Mouse (Mus musculus): ENCODE data around the gene Frrs1. TPM values are rescaled to one million over a fixed set of nuclear protein-coding genes. Genes with fewer than 3 reads are reported as not detected.
"Not testable (repeated sequence)": the region's sequence is repeated elsewhere in the genome, so short reads cannot be mapped to it uniquely, and the experiment has no call there.

Gene Frrs1
- polyA plus RNA-seq (2016; fragmentation: Nextera tagmentation; extraction: Ambion mirVana) = 11.1 and 11.7 TPM in 2 replicates

DNA sequence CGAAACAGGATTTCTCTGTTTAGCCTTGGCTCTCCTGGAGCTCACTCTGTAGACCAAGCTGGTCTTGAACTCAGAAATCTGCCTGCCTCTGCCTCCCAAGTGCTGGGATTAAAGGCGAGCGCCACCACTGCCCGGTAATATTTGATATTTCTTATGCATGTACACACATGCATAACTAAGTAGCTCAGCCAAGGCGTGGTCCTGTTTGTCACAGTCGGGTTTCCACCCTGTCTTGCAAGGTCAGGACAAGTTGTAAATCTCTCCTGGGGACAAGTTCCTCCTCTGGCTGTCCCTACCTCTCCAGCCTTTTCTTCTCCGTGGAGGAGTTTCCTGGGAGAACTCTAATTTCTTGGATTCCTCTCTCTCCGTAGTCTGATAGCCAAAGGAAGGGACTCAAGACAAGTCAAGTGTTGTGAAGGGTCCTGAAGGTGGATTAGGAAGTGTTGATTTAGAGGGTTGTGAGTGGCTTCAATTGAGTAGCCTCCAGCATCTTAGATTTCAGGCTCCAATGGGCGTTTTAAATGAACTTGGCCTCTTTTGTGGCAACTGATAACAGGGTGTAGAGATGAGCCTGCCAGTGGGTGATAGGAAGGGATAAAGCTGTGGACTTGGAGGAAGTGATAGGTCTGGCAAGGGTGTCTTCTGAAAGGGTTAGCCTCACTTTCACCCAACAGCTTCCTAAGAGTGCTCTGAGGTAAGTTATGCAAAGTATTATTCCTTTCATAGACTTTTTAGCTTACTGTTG lies at the start of gene Frrs1:
Gene Frrs1, plus strand, starts transcription at position 524 of the 745 bp plus-strand sequence.
- H3K9ac ChIP-seq = no peak within 1 kb of the TSS
- H3K36me3 ChIP-seq = no peaks in the 10 kb centered on the region
- H3K27me3 ChIP-seq = no peaks in the 10 kb centered on the region
- H3K9me3 ChIP-seq = no peaks in the 10 kb centered on the region
- ATAC-seq (ENCODE audit: insufficient number of reproducible peaks, insufficient read depth, low FRiP score, low TSS enrichment) = no peak
- no peaks in the 10 kb centered on the region for H3K4me1 ChIP-seq
- H3K4me2 ChIP-seq (replicated peaks) = no peak within 1 kb of the TSS
- no peak within 1 kb of the TSS for H3K27ac ChIP-seq
- WGBS = 86% methylated on average over 9 of the region's 9 CpGs
- H3K4me3 ChIP-seq = no peak within 1 kb of the TSS

DNA sequence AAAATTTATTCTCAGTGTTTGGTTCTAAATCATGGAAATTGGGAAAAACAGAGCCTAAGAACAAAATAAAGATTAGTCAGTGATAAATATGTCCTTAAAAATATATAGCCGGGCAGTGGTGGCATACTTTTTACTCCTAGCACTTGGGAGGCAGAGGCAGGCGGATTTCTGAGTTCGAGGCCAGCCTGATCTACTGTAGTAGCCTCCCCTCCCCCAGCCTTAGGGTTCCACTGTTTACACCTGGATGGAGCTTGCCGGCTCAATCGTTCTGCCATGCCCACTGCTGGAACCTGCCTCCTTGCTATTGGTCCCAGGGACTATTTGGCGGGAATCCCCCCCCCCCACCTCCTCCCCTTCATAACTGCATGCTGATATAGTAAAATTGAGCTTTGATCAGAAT lies 48.9 kb upstream of the Frrs1 start:
- not testable (repeated sequence) for ATAC-seq (ENCODE audit: insufficient number of reproducible peaks, insufficient read depth, low FRiP score, low TSS enrichment); H3K27me3 ChIP-seq; H3K4me3 ChIP-seq; H3K27ac ChIP-seq; H3K9ac ChIP-seq; H3K9me3 ChIP-seq; H3K4me2 ChIP-seq (replicated peaks); H3K4me1 ChIP-seq; H3K36me3 ChIP-seq
- WGBS = 78% methylated on average over 6 of the region's 6 CpGs

DNA sequence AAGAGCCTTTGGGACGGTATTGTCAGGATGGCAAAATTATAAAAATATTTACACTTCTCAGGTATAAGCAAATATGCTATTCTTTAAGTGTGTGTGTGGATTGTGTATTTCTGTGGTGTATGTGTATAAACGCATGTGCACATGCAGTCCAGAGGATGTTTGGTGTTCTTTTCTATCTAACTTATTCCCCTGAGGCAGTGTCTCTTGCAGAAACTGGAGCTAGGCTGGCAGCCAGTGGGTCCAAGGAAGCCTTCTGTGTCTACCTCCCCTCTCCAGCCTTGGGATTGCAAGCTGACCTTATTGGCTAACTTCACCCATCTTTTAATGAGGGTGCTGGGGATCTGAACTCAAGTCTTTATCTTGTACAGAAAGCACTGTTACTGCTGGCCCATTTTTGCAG lies 46.3 kb upstream of the Frrs1 start:
- no peak overlapping the region for H3K9ac ChIP-seq

DNA sequence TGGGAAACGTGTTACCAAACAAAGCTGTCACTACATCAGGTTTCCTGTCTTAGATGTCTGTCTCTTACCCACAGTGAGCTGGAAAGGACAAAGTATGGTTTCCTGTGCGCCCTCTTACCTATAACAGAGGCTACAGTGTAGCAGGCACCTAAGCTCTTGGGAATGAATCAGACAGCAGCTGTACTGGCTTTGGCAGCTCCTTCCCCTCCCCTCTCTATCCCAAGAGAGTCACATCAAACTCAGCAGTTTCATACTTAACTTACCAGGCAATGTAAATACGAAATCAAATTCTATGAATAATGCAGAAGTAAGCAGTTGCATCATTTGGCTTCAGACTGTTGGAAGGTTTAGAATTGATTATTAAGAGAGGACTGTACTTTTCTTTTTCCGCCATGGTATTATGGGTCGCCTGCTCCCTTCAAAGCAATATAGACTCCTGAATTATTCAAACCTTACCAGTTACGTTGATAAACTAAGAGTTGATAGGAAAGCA lies 43.9 kb upstream of the Frrs1 start:
- 79% methylated on average over 6 of the region's 6 CpGs for WGBS

More for the DNA sequence above, 46.3 kb upstream of the Frrs1 start:
- Histone ChIP-seq H3K4me1 (no peaks in the 10 kb centered on the region), H3K27me3 (no peaks in the 10 kb centered on the region), H3K27ac (no peak overlapping the region), H3K9me3 (no peaks in the 10 kb centered on the region), H3K36me3 (no peaks in the 10 kb centered on the region), H3K4me2 (replicated peaks) (no peak overlapping the region), H3K4me3 (no peak overlapping the region)
- ATAC-seq (ENCODE audit: insufficient number of reproducible peaks, insufficient read depth, low FRiP score, low TSS enrichment) = no peak
- WGBS = 95% methylated on average over 2 of the region's 2 CpGs

DNA sequence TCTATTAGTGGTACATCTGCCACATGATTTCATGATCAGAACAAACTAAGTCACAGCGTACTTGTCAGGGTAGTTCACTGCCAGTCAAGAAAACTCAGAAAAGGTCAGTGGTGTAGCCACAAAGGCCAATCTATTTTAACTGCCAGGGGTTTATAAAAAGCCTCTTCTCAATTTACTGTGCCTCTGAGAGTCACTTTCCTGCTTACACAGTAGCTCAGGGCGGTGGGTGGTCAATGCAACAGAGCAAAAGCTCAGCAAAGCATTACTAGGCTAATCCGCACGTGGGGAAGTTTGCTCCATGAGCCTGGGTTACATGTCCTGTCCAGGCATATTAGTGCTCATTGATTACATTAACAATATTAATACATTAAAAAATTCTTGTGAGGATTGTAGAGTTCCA lies 43.3 kb upstream of the Frrs1 start:
- Histone ChIP-seq H3K4me3 (no peak overlapping the region), H3K27ac (no peak overlapping the region), H3K4me2 (replicated peaks) (no peak overlapping the region), H3K36me3 (no peaks in the 10 kb centered on the region), H3K4me1 (no peaks in the 10 kb centered on the region), H3K9ac (no peak overlapping the region), H3K27me3 (no peaks in the 10 kb centered on the region), H3K9me3 (no peaks in the 10 kb centered on the region)
- WGBS = 78% methylated on average over 4 of the region's 4 CpGs
- ATAC-seq (ENCODE audit: insufficient number of reproducible peaks, insufficient read depth, low FRiP score, low TSS enrichment) = no peak

More for the DNA sequence above, 43.9 kb upstream of the Frrs1 start:
- Histone ChIP-seq H3K4me2 (replicated peaks) (no peak overlapping the region), H3K27ac (no peak overlapping the region), H3K36me3 (no peaks in the 10 kb centered on the region), H3K27me3 (no peaks in the 10 kb centered on the region), H3K4me1 (no peaks in the 10 kb centered on the region), H3K9me3 (no peaks in the 10 kb centered on the region), H3K9ac (no peak overlapping the region), H3K4me3 (no peak overlapping the region)
- ATAC-seq (ENCODE audit: insufficient number of reproducible peaks, insufficient read depth, low FRiP score, low TSS enrichment) = no peak

DNA sequence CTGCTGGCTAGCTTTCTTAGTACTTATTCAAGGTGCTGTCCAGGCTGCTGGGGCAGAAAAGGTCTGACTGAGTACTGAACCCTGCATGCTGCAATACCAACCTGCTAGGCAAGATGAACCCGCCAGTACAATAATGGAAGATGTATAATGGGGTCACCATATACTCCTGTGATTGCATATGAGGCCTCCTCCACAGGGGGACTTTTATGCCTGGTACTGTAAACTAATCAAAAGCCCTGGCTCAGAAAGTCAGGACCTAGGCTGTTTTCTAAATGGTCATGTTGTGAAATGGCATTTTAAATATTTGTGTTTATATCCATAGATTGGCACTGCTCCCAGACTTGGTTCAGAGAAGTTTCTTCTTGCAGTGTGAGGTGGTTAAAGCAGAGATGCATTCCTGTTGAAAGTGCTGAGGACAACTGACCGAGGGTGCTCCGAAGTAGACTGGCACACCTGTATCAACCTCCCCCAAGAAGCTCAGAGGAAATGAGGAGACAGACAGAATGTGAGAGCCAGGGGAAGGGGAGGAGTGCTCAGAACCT lies 42.5 kb upstream of the Frrs1 start:
- no peaks in the 10 kb centered on the region for H3K27me3 ChIP-seq
- no peak for ATAC-seq (ENCODE audit: insufficient number of reproducible peaks, insufficient read depth, low FRiP score, low TSS enrichment)
- no peak overlapping the region for H3K4me2 ChIP-seq (replicated peaks)
- no peaks in the 10 kb centered on the region for H3K4me1 ChIP-seq
- H3K36me3 ChIP-seq = no peaks in the 10 kb centered on the region
- H3K4me3 ChIP-seq = no peak overlapping the region
- no peaks in the 10 kb centered on the region for H3K9me3 ChIP-seq
- H3K9ac ChIP-seq = no peak overlapping the region
- 85% methylated on average over 3 of the region's 3 CpGs for WGBS
- H3K27ac ChIP-seq = no peak overlapping the region

DNA sequence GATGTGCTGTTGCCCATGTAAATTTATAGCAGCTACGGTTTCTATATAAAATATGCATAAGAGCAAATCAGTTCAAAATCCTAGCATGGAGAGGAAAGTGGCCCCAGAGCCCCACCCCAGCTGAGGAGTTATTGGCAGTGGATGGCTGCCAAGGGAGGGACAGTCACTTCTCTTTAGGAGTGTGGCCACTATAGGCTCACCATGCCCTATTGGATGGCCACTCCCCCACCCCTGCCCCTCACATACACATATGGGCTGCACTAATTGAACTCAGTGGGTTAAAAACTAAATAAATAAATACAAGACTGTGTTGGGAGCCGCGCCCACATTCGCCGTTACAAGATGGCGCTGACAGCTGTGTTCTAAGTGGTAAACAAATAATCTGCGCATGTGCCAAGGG lies 42.0 kb upstream of the Frrs1 start:
- no peak overlapping the region for H3K9ac ChIP-seq
- H3K36me3 ChIP-seq = no peaks in the 10 kb centered on the region
- H3K27ac ChIP-seq = no peak overlapping the region
- no peaks in the 10 kb centered on the region for H3K27me3 ChIP-seq
- 93% methylated on average over 7 of the region's 7 CpGs for WGBS
- no peak overlapping the region for H3K4me3 ChIP-seq
- no peaks in the 10 kb centered on the region for H3K9me3 ChIP-seq
- H3K4me1 ChIP-seq = no peaks in the 10 kb centered on the region
- no peak for ATAC-seq (ENCODE audit: insufficient number of reproducible peaks, insufficient read depth, low FRiP score, low TSS enrichment)
- no peak overlapping the region for H3K4me2 ChIP-seq (replicated peaks)

DNA sequence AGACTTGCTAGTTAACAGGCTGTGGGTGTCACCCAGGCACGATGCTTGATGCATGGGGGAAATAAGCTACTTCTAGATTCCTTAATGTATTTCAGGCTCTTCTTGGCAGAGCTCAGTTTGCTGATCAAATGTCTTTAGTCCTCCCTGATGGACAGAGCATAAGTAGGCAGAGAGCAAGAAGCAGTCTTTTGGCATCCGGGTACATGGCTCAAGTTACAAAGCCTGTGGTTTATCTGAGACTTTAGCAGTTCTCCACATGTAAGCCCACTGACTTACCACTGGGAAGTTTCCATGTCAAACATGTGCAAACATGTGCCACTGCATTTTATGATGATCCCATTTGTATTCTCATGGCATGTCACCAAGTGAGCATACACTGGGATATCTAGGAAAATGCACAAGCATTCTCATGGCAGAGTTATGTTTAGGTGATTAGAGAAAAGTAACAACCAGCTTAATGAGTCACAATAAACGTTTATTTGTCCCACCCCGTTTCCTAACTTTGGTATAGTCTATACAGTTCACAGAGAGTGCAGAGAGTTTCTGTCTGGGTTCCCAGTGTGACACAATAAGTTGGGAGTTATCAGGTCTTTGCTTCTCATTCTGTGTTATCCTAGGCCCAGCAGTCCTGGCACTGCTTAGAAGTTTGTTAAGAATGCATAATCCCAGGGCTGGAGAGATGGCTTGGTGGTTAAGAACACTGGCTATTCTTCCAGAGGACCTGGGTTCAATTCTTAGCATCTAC lies 32.6 kb upstream of the Frrs1 start:
- 62% methylated on average over 4 of the region's 4 CpGs for whole genome bisulfite sequencing
- no peak overlapping the region for H3K4me3 ChIP-seq
- no peak for ATAC-seq (ENCODE audit: insufficient number of reproducible peaks, insufficient read depth, low FRiP score, low TSS enrichment)

DNA sequence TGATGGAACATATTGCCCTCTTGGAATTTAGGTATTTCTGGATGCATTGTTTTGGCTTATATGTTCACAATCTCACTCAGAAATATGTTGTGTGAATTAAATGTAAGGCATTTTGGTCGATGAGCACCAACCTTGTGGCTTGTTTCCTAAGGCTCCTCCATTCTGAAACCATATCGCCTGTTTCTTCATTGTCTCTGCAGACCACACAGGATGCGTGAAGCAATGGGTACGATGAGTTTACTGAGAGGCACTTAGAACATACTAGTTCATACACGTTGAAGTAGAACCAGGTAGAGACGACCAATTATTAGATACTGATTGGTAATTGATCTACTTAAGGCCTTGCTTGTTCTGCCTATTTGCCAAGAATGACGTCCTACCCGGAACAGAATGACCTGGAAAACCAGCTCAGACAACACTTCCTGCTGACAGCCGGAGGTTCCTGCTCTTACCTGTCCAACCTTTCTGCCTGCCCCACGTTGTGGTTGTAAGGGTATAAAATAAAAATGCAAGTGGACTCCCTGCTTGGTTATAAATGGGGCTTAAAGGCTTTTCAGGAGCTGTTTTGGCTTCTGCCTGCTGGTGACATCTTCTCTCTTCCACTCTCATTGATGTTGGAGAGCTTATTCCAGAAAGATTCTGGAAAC lies 29.9 kb upstream of the Frrs1 start:
- no peak for ATAC-seq (ENCODE audit: insufficient number of reproducible peaks, insufficient read depth, low FRiP score, low TSS enrichment)
- Histone ChIP-seq H3K27ac (no peak overlapping the region), H3K36me3 (no peaks in the 10 kb centered on the region), H3K27me3 (no peaks in the 10 kb centered on the region), H3K4me2 (replicated peaks) (no peak overlapping the region), H3K9ac (no peak overlapping the region), H3K4me1 (no peaks in the 10 kb centered on the region), H3K4me3 (no peak overlapping the region), H3K9me3 (no peaks in the 10 kb centered on the region)
- 80% methylated on average over 10 of the region's 10 CpGs for WGBS

More for the DNA sequence above, 32.6 kb upstream of the Frrs1 start:
- H3K4me1 ChIP-seq = no peaks in the 10 kb centered on the region
- no peak overlapping the region for H3K27ac ChIP-seq
- H3K9ac ChIP-seq = no peak overlapping the region
- no peaks in the 10 kb centered on the region for H3K9me3 ChIP-seq
- no peaks in the 10 kb centered on the region for H3K27me3 ChIP-seq
- H3K36me3 ChIP-seq = no peaks in the 10 kb centered on the region
- no peak overlapping the region for H3K4me2 ChIP-seq (replicated peaks)

DNA sequence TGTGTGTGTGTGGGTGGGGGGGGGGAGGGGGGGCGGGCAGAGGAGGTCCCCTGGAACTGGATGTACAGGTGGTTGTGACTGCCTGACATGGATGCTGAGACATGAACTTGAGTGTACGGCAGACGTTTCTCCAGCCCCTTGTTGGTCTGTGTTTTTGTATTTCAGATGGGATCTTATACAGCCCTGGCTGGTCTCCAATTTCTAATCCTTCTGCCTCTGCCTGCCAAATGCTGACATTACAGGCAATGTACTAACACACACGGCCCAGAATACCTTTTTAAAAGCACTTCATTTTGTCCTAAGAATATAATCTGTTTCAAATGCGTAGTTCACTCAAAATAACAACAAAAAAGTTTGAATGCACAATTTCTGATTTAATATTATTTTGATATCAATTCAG lies 27.9 kb upstream of the Frrs1 start:
- ATAC-seq (ENCODE audit: insufficient number of reproducible peaks, insufficient read depth, low FRiP score, low TSS enrichment) = no peak
- H3K4me1 ChIP-seq = no peaks in the 10 kb centered on the region
- no peak overlapping the region for H3K4me3 ChIP-seq
- no peaks in the 10 kb centered on the region for H3K27me3 ChIP-seq
- 73% methylated on average over 5 of the region's 5 CpGs for WGBS
- H3K27ac ChIP-seq = no peak overlapping the region
- H3K9ac ChIP-seq = no peak overlapping the region
- no peaks in the 10 kb centered on the region for H3K36me3 ChIP-seq
- no peaks in the 10 kb centered on the region for H3K9me3 ChIP-seq
- H3K4me2 ChIP-seq (replicated peaks) = no peak overlapping the region

DNA sequence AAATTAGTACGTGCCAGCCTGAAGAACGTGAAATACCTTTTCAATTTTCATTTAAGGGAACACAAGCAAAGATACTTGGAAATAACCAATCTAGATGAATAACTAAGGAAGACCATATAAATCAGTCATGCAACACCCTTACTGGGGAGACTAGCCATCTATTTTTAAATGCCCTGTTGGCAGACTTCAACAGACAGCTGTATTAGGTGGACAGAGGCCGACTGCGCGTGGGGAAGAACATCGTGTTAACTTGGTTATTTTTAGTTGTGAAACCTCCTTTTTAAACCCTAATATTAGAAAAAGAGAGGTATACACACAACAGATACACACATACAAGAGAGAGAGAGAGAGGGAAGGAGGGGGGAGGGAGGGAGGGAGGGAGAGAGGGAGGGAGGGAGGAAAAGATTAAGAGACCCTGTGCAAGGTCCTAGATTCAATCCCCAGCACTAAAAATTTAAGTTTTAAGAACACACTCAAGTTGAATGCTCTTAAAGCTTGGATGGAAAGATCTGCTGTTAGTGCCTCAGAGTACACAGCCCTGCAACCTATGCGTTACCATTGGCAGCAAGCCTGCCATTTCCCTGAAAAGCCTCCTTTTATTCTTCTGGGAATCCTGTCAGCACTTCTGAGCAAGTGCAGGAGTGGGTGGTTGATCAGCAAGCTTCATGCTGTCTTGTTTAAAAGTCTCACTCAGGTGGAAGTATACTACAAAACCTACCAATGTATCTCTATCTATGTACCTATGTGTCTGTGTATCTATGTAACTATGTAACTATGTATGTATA lies 26.5 kb upstream of the Frrs1 start:
- Histone ChIP-seq H3K4me3 (no peak overlapping the region), H3K9ac (no peak overlapping the region), H3K4me2 (replicated peaks) (no peak overlapping the region), H3K36me3 (no peaks in the 10 kb centered on the region), H3K27me3 (no peaks in the 10 kb centered on the region), H3K27ac (no peak overlapping the region), H3K9me3 (no peaks in the 10 kb centered on the region), H3K4me1 (no peaks in the 10 kb centered on the region)
- no peak for ATAC-seq (ENCODE audit: insufficient number of reproducible peaks, insufficient read depth, low FRiP score, low TSS enrichment)
- WGBS = 89% methylated on average over 7 of the region's 7 CpGs

Data from embryonic facial prominence, embryonic 12.5 days (tissue).